Mouse (Mus musculus) small intestine, adult 2 months (tissue): ENCODE measurements around the gene Fam198a.

Experiments used
- CTCF ChIP-seq: fragments of 200-500 bp; IDR thresholded peaks from 2 replicates; pipeline ENCODE4 v1.5.1; 2012; ENCODE audit warnings: low read depth, mild to moderate bottlenecking, control low read depth, inconsistent platforms, low read length, moderate library complexity, mixed read lengths; ENCODE audit not compliant: insufficient replicate concordance, insufficient read length; ENCODE audit errors: extremely low read depth
- POLR2A ChIP-seq: fragments of 200-500 bp; IDR thresholded peaks from 2 replicates; pipeline ENCODE4 v1.6.1; 2012; ENCODE audit warnings: low read depth, mild to moderate bottlenecking, control low read depth, inconsistent platforms, low read length, moderate library complexity

GRCm38 (mm10) chr9:122006609-122007008 is 55.8 kb downstream of the Fam198a start:
- no peak for TF ChIP-seq CTCF
- TF ChIP-seq POLR2A: no peak
